Mouse (Mus musculus): ENCODE measurements at regions not wholly inside any gene's neighbourhood (a gene's known extent, or its start where the extent isn't known, plus 50 kb on each side); places are given as distances from the start of the nearest gene placed in this dataset.

GRCm38 (mm10) chr7:71224320-71224865 lies 126.9 kb downstream of the Gm10295 start:
- Histone ChIP-seq H3K27me3 (replicated peaks) (no peaks in the 10 kb centered on the region), H3K4me3 (replicated peaks in 1 of 3; ENCODE audit: low read depth in 2 of 3, low read length in 2 of 3, poor library complexity in 1 of 3) (no peak overlapping the region), H3K79me2 (replicated peaks; ENCODE audit: control insufficient read depth, extremely low read depth, insufficient read depth, poor library complexity, severe bottlenecking) (no peaks in the 10 kb centered on the region), H3K9me3 (replicated peaks; ENCODE audit: low read length) (peaks cover 43% of the 10 kb centered on the region), H3K27ac (ENCODE audit: insufficient read depth, low read depth) (no peak overlapping the region), H3K9ac (ENCODE audit: insufficient read depth, low read depth) (no peak overlapping the region), H3K4me2 (ENCODE audit: insufficient read depth, low read depth, poor library complexity, severe bottlenecking) (no peak overlapping the region), H3K4me1 (ENCODE audit: control insufficient read depth in 1 of 2, insufficient read depth in 2 of 2) (no peaks in the 10 kb centered on the region), H3K36me3 (replicated peaks in 1 of 2; ENCODE audit: control insufficient read depth in 1 of 2, insufficient read depth in 1 of 2, low read length in 1 of 2) (no peaks in the 10 kb centered on the region)
- no peak for TF ChIP-seq EP300 (IDR thresholded peaks at IDR 0.05; ENCODE audit: low read length)
- no peak for TF ChIP-seq ELF1 (IDR thresholded peaks at IDR 0.05; ENCODE audit: low read depth, low read length)
- no peak for TF ChIP-seq CHD1 (IDR thresholded peaks at IDR 0.05; ENCODE audit: low read depth, low read length)
- TF ChIP-seq E2F4 (IDR thresholded peaks at IDR 0.05; ENCODE audit: insufficient replicate concordance, low read depth, low read length), result no peak
- DNase-seq (ENCODE audit: extremely low read depth), result no peak
- in situ Hi-C loops (cut with MboI; ENCODE audit: low pct_ligation_motif_present, low pct_unique_long_range_greater_than_20kb, low sequenced_read_pairs), result no loop called here
- dilution Hi-C loops (cut with MboI; ENCODE audit: extremely low pct_ligation_motif_present, extremely low pct_unique_long_range_greater_than_20kb, low sequenced_read_pairs), result no loop called here

GRCm38 (mm10) chr7:71223513-71224319 lies 127.6 kb downstream of the Gm10295 start:
- TF ChIP-seq NRF1 (IDR thresholded peaks at IDR 0.05; ENCODE audit: low read depth, low read length), result no peak
- Histone ChIP-seq H3K27ac (ENCODE audit: insufficient read depth, low read depth) (no peak overlapping the region), H3K9ac (ENCODE audit: insufficient read depth, low read depth) (no peak overlapping the region), H3K27me3 (replicated peaks) (no peaks in the 10 kb centered on the region), H3K4me1 (ENCODE audit: control insufficient read depth in 1 of 2, insufficient read depth in 2 of 2) (no peaks in the 10 kb centered on the region), H3K4me3 (replicated peaks in 1 of 3; ENCODE audit: low read depth in 2 of 3, low read length in 2 of 3, poor library complexity in 1 of 3) (no peak overlapping the region), H3K4me2 (ENCODE audit: insufficient read depth, low read depth, poor library complexity, severe bottlenecking) (no peak overlapping the region), H3K9me3 (replicated peaks; ENCODE audit: low read length) (peaks cover 39% of the 10 kb centered on the region), H3K79me2 (replicated peaks; ENCODE audit: control insufficient read depth, extremely low read depth, insufficient read depth, poor library complexity, severe bottlenecking) (no peaks in the 10 kb centered on the region), H3K36me3 (replicated peaks in 1 of 2; ENCODE audit: control insufficient read depth in 1 of 2, insufficient read depth in 1 of 2, low read length in 1 of 2) (no peaks in the 10 kb centered on the region)
- no peak for DNase-seq (ENCODE audit: extremely low read depth)
- in situ Hi-C loops (cut with MboI; ENCODE audit: low pct_ligation_motif_present, low pct_unique_long_range_greater_than_20kb, low sequenced_read_pairs), result no loop called here
- dilution Hi-C loops (cut with MboI; ENCODE audit: extremely low pct_ligation_motif_present, extremely low pct_unique_long_range_greater_than_20kb, low sequenced_read_pairs), result no loop called here

GRCm38 (mm10) chr7:71217344-71217743 lies 133.9 kb downstream of the Gm10295 start:
- no peak for DNase-seq (ENCODE audit: extremely low read depth)
- no peak overlapping the region for H3K9ac ChIP-seq (ENCODE audit: insufficient read depth, low read depth)
- TF ChIP-seq MYC (IDR thresholded peaks at IDR 0.05; ENCODE audit: low read depth, low read length) (no peak), PAX5 (IDR thresholded peaks at IDR 0.05; ENCODE audit: low read length) (no peak), CHD2 (IDR thresholded peaks at IDR 0.05; ENCODE audit: low read length) (no peak), ZC3H11A (IDR thresholded peaks at IDR 0.05; ENCODE audit: low read depth, low read length) (no peak), MXI1 (IDR thresholded peaks at IDR 0.05; ENCODE audit: low read depth, low read length) (no peak), ZMIZ1 (IDR thresholded peaks at IDR 0.05; ENCODE audit: low read depth, low read length) (no peak), JUND (conservative IDR thresholded peaks at IDR 0.05; ENCODE audit: low read depth, low read length) (no peak), TBP (conservative IDR thresholded peaks at IDR 0.05; ENCODE audit: low read depth, low read length) (no peak), NRF1 (IDR thresholded peaks at IDR 0.05; ENCODE audit: low read depth, low read length) (no peak), CHD1 (IDR thresholded peaks at IDR 0.05; ENCODE audit: low read depth, low read length) (no peak), KAT2A (IDR thresholded peaks at IDR 0.05; ENCODE audit: insufficient replicate concordance, low read length) (no peak), ZNF384 (IDR thresholded peaks at IDR 0.05; ENCODE audit: low read depth, low read length) (no peak), JUN (IDR thresholded peaks at IDR 0.05; ENCODE audit: insufficient read depth, low read depth, low read length) (no peak), CTCF (conservative IDR thresholded peaks at IDR 0.05 in 1 of 2, IDR thresholded peaks at IDR 0.05 in 1 of 2; ENCODE audit: low read depth in 2 of 2, low read length in 2 of 2) (no peak), RCOR1 (conservative IDR thresholded peaks at IDR 0.05; ENCODE audit: low read depth, low read length) (no peak), ETS1 (conservative IDR thresholded peaks at IDR 0.05; ENCODE audit: low read depth, low read length) (no peak), USF2 (conservative IDR thresholded peaks at IDR 0.05; ENCODE audit: low read depth, low read length) (no peak)
- H3K4me1 ChIP-seq (ENCODE audit: control insufficient read depth in 1 of 2, insufficient read depth in 2 of 2), result no peaks in the 10 kb centered on the region
- H3K4me3 ChIP-seq (replicated peaks in 1 of 3; ENCODE audit: low read depth in 2 of 3, low read length in 2 of 3, poor library complexity in 1 of 3), result no peak overlapping the region
- no peak overlapping the region for H3K4me2 ChIP-seq (ENCODE audit: insufficient read depth, low read depth, poor library complexity, severe bottlenecking)
- H3K79me2 ChIP-seq (replicated peaks; ENCODE audit: control insufficient read depth, extremely low read depth, insufficient read depth, poor library complexity, severe bottlenecking), result no peaks in the 10 kb centered on the region
- dilution Hi-C loops (cut with MboI; ENCODE audit: extremely low pct_ligation_motif_present, extremely low pct_unique_long_range_greater_than_20kb, low sequenced_read_pairs), result no loop called here
- H3K36me3 ChIP-seq (replicated peaks in 1 of 2; ENCODE audit: control insufficient read depth in 1 of 2, insufficient read depth in 1 of 2, low read length in 1 of 2), result no peaks in the 10 kb centered on the region
- in situ Hi-C loops (cut with MboI; ENCODE audit: low pct_ligation_motif_present, low pct_unique_long_range_greater_than_20kb, low sequenced_read_pairs), result no loop called here
- H3K9me3 ChIP-seq (replicated peaks; ENCODE audit: low read length), result peaks cover 65% of the 10 kb centered on the region
- no peak overlapping the region for H3K27ac ChIP-seq (ENCODE audit: insufficient read depth, low read depth)
- H3K27me3 ChIP-seq (replicated peaks), result no peaks in the 10 kb centered on the region

All from CH12.LX (cell line).